Mouse (Mus musculus): ENCODE measurements around the gene Dusp7.

The Dusp7 gene

DNA sequence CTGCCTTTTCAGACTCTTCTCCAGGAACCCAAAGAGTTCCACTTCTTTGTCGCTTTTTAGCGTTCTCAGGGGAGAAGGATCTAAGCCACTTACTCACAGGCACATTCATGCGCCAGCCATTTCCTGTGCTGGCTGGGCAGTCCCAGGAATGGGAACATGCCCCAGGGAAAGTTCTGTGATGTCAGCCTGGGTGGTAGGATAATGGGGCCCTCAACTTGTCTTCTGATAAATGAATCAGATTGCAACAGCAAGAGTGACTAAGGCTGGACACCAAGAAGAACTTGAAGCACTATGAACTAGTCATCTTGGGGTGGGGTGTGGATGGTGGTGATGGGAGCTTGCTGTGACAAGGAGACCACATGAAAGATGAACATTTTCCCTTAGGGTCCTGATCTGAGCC lies 9.6 kb downstream of the Dusp7 start:
- DNase-seq (ENCODE audit: extremely low read depth, insufficient read length, low spot score) = peak; percentile 76

DNA sequence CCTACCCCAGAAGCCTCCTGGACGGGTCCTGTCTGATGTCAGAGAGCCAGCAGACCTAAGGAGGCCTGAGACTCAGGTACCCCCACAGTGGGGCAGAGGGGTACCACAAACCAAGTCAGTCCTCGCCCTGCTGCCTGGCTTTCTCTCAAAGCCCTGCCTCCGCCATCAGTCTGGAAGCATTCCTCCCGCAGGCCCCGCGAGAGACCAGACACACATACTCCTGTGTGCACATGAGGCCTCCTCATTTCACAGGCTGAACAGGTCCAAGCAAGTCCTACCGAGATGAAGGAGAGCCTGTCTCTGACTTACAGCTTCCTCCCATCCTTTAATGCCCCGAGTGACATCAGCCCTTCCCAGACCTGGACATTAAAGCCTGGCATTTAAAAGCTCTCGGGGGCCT lies 10.3 kb downstream of the Dusp7 start:
- DNase-seq (ENCODE audit: extremely low read depth, insufficient read length, low spot score) = no peak

DNA sequence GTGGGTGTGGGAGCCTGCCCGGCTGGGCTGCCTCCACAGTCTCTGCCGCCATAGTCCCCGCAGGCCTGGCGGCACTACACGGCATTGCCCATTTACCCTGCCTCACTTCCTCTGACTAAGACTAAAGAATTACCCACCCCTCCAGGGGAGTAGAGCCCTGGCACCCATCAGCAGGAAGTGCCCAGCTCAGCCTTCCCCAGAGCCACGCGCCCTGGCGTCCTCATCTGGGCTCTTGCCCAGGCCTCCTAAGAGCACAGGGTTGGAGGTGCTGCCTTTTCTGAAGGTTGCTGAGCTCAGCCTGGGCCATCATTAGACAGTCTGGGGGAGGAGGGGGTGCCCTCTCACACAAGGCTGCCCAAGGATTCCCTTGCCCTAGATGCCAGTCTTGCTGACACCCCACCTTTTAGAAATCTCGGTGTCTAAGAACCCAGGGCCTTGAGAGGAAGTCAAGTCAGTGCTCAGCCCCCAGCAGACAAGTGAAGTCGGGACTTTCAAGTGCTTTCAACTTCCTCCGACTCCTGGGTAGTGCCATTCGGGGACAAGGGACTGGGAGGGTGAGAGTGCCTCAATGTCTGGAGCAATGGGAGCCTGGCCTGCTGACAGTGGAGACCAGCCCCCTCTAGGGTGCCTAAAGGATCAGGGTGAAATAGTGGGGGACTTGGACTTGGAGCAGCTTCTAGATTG lies 17.9 kb downstream of the Dusp7 start:
- DNase-seq (ENCODE audit: extremely low read depth, insufficient read length, low spot score) = no peak

DNA sequence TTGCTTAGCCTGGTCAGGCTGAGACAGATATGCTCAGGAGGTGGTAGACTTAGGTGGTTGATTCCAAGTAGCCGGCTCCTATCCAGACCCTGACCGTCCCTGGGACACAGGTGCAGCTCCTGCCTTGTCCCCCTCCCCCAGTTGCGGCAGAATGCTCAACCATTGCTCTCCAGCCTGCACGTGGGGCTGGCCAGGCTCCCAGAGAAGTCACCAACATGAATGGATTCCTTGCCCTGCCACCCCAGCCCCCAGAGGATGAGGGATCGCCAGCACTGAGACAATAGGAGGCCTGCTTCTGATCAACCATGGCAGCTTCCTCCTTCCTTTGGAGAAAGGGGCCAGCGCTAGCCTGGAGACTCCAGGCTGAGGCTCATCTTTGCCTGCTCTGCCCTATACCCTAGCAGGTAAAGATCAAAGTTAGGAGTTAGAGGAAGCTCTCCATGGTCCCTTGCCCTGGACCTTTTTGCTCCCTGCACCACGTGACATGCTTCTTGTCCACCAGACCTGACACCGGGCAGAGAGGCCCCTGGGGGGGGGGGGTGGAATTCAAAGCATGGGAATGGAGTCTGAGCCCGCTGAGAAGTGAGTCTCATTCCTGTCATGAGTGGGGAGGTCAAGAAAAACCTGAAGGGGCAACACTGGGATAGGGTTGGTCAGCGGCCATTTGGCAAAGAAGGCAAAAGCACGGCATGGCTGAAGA lies 24.5 kb downstream of the Dusp7 start:
- DNase-seq (ENCODE audit: extremely low read depth, insufficient read length, low spot score) = no peak

DNA sequence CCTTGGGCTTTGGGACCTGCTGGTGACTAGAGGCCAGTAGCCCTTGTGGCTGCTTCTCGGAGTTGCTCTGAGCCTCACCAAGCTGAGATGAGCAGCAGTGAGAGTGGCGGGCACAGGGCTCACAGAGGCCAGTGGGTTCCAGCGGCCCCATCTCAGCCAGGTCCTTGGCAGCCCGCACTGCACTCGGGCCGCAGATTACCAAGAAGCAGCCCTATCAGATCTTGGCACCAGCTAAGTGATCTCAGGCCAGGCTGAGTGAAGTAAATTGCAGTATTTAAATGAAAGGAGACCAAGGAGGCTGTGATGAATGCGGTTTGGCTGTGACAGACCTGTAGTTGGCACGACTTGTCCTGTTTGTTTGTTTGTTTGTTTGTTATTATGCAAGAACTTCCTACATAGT lies 25.1 kb downstream of the Dusp7 start:
- DNase-seq (ENCODE audit: extremely low read depth, insufficient read length, low spot score) = peak; percentile 53

DNA sequence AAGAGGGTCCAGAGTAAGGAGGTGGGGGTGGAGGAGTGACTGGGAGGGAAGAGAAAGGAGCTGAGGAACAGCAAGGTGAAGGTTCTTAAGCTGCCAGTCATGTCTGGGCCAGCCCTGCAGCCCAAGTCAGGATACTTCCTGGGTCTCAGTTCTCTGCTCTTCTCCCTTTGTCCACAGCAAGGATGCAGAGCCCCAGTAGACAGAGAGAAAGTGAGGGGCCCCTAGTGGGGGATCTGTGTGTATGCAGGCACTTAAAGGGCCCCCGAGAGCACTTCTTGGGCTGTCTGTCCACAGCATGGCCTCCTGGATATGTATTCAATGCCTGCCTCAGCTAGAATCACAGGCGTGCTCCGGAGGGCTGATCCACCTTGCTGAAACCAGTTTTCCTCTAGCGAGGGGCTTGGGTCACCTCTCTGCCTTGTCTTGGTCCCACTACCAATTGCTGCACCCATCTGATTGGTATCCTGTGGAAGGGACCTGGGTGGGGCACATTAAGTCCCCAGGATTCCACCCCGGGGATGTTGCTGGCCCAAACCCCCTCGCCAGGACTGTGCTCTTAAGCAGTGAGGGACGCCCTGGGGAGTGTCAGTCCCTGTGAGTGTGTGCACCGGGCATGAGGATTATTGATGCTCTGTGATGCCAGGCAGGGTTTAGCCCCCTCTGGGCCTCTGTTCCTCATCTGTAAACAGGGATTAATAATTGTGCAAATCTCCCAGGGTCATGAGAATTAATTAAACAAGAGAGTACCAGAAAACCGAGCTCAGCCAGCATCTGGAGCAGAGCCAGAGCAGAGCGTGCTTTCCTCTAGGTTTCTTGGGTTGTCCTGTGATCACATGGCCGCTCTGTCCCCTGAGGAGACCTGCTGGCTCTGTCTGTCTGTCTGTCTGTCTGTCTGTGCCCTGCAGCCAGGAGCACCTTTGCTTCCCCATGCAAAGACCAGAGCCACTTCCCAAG lies 26.5 kb downstream of the Dusp7 start:
- DNase-seq (ENCODE audit: extremely low read depth, insufficient read length, low spot score) = no peak

DNA sequence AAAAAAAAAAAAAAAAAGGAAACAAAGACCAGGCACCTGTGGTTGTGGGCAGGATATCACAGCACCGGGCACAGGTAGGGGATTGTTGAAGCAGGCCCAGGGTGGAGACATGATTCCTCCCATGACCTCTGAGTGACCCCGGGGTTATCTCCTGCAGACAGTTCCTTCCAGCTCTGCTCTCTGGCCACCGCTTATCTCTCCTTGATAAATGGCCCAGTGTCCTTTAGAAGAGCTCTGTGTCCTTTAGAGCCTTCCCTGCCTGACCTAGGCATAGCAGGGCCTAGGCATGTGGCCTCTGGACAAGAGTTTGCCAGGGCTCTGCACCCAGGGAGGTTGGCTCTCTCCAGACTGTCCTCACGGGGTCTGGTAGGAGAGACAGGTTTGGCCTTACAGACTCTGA lies 29.3 kb downstream of the Dusp7 start:
- DNase-seq (ENCODE audit: extremely low read depth, insufficient read length, low spot score) = no peak

DNA sequence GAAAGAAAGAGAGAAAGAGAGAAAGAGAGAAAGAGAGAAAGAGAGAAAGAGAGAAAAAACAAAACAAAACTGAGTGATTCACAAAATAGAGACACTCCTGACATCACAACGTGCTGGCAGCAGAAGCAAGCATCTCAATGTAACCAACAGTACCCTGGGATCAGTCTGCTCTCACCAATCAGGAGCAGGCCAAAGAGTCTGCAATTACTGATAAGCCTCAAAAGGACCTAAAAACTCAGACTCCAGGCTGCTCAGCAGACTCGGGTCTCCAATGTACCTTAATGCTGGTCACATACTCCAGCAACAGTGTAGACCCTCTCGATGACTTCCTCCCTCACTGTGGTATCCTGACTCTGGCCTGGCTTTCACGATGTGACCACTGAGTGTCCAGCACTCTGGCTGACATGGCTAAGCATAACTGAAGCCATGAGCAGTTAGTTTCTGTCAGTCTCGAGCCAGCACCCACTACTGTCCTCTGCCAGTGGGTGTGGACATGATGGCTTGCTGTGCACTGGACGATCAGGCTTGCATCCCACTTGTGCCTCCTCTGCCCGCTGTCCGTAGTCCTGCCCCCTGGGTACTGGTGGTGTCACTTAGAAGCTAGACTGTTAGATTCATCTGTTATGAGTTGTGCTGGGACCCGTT lies 30.4 kb downstream of the Dusp7 start:
- no peak for DNase-seq (ENCODE audit: extremely low read depth, insufficient read length, low spot score)

DNA sequence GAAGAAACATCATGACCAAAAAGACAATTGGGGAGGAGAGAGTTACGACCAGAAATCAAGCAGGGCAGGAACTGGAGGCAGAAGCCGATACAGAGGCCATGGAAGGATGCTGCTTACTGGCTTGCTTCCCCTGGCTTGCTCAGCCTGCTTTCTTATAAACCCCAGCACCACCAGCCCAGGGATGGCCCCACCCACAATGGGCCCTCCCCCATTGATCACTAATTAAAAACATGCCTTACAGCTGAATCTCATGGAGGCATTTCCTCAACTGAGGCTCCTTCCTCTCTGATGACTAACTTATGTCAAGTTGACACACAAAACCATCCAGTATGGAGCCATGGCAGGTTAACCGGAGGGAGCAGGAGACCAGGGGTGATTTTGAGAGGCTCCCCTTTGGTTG lies 31.4 kb downstream of the Dusp7 start:
- DNase-seq (ENCODE audit: extremely low read depth, insufficient read length, low spot score) = no peak

DNA sequence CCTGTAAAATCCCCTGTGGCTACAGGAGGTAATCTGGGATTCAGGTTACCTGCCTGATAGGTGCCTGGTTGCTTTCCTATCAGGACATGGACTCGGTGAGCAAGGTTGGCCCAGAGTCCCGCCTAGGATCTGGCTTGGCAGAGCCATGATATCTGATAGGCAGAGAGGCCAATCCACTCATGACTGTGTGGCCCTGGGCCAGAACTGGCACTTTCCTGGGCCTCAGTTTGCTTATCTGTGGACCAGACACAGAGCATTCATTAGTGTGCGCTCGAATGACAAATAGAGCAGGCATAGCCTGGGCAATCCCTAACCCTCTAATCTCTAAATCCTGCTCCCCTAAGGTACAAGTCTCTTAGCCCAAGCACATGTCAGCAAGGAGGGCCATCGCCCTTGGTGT lies 33.7 kb downstream of the Dusp7 start:
- no peak for DNase-seq (ENCODE audit: extremely low read depth, insufficient read length, low spot score)

DNA sequence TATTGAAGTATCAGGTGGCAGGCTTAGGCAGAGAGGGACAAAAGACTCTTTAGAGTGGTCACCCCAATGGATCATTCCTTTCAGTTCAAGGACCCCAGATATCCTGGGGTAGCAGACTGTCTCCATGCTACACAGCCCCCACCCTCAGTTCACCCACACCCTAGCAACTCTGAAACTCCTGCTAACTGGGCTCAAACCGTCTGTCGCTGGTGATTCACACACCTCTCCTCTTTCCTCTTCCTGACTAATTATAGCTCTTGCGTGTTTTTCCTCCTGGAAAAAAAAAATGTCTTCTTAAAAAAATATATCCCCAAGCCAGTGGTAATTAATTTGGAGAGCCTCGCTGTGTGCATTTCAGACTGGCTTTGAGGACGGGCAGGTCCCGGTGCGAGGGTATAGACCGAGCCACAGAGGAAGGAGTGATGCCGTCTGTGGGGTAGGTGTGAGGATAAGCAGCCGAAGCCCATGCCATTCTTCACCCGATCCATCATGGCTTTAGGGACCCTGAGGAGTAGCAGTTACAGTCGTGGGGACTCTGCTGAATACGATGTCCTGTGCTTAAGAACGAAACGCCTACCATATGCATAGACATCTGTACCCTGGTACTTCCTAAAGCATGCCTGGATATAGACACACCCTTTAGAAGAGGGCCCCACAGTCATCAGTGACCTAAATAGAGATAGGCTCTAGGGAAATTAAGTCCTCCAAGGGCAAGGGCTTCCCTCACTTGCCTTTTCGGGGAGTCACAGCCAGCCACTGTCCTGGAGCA lies 34.4 kb downstream of the Dusp7 start:
- no peak for DNase-seq (ENCODE audit: extremely low read depth, insufficient read length, low spot score)

DNA sequence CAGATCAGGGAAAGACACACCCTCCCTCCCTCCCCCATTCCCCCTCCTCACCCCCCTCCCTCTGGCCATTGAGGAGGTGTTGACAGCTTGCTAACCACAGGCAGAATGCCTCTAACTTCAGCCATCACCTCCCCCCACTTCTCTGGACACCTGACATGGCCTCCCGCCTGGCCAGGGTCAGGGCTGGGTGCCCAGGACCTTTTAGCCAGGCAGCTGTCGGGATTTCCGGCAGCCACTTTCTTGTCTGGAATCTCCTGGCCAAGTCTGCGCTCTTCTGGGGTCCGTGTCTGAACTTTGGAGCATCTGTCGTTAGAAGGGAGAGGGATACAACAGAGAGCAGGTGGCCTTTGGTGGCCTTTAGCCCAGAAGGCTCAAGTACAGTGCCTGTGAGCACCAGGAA lies 36.8 kb downstream of the Dusp7 start:
- peak; percentile 89 for DNase-seq (ENCODE audit: extremely low read depth, insufficient read length, low spot score)

DNA sequence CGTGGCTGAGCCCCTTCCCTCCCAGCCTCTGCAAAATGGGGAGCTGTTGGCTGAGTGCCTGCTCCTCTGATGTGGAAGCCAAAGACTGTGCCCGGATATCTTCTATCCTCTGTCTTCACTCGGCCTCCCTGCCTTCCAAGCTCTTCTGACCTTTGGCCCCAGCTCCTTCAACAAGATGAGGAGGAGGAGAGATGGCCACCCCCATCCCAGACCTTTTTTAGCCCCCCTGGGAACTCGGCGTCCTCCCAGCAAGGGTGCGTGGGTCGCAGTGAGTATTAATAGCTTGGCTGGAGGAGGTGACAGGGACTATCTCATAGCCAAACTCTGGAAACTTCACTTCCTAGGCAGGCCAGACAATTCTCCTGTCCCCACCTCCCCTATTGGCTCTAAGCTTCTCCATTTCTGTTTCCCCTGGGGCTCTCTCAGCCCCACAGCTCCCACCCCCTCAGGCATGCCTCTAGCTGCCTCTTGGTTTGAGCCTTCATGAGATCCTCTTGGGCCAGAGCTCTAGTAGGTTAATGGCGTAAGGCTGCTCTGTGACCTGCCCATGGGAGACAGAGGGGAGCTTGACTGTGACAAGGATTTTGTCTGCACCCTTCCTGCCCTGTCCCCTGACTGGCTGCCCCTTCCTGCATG lies 38.1 kb downstream of the Dusp7 start:
- DNase-seq (ENCODE audit: extremely low read depth, insufficient read length, low spot score) = no peak

DNA sequence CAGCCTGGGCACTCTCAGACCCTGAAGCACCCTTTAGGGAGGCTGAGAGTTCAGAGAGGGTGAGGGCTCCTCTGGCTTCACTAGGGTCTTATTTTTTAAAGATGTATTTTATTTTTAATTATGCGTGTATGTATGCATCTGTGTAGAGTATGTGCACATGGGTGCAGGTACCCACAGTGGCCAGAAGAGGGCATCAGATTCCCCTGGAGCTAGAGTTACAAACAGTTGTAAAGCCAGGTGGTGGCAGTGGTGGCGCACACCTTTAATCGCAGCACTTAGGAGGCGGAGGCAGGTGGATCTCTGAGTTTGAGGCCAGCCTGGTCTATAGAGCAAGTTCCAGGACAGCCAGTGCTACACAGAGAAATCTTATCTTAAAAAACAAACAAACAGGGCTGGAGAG lies 40.7 kb downstream of the Dusp7 start:
- DNase-seq (ENCODE audit: extremely low read depth, insufficient read length, low spot score) = no peak

DNA sequence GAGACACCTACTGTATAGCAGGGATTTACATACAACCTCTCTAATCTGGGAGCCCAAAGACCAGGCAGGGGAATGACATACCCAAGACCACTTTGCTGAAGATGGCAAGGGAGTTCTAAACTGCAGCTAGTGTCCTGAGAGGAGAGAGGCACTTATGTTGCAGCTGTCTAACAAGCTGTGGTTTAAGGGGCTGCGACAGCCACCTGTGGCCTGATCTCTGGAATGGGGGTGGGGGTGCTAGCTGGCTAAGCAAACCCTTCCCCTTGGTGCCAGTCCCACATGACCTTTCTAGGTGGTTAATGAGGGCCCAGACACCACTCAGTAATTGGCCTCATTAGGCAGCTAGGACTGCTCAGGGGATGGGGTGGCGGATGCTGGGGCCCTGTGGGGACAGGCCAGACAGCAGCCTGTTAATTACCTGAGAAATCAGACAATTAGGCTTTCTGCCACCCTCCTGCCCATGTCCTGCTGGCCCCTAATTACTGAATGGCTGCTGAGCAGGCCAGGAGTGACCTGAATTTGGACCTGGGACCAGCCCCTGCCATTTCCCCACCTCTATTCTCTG lies 41.7 kb downstream of the Dusp7 start:
- DNase-seq (ENCODE audit: extremely low read depth, insufficient read length, low spot score) = no peak

DNA sequence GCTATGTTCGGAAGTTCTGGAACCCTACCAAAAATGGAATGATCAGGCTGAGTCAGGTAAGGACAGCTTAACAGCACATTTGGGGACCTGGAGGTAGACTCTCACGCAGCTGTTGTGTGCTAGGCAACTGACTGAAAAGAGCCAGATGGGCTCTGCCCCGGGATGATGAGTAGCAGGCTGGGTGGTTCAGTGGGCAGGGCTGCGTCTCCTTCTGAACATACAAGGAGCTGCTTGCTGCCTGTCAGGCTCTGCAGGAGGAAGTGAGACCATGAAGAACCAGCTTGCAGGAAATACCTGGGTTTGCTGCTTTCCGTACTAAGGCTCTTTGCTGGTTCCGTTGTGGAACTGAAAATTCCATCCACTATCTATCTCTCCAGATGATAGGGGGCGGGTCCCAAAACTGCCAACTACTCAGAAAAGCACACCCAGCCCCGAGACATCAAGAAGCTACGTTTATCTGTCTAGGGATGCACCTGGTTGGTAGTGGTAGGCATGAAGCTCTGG lies 42.7 kb downstream of the Dusp7 start:
- no peak for DNase-seq (ENCODE audit: extremely low read depth, insufficient read length, low spot score)

DNA sequence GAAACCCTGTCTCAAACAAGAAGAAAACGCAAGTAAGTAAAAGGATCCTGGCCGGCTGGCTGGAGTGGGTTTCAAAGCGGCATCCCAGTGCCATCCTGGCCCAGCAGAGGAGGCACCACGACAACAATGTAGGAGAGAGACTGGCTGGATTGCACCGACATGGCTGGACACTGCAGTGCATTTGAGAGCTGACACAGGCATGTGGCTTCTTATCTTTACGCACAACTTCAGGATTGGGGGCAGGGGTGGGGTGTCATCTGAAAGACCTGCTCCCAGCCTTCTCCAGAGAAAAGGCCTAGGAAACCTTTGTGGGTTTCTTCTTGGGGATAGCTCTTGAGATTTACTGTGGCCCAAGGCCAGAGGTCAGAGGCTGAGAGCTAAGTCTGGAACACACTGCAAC lies 43.3 kb downstream of the Dusp7 start:
- DNase-seq (ENCODE audit: extremely low read depth, insufficient read length, low spot score) = no peak

DNA sequence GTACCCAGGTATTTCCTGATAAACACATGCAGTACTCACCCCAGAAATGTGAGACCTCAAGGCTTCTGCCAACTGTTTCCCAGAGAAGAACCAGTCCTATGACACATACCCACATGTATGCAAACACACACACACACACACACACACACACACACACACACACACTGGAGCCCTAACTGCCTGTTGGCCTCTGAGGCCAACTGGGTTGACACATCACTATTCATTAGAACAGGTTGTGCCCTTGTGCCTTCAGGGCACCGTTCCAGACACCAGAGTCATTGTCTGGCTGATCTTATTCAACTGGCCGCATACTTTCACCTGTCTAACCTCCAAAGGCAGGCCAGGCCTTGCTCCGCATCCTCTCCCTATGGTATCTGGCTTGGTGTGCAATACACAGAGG lies 43.8 kb downstream of the Dusp7 start:
- DNase-seq (ENCODE audit: extremely low read depth, insufficient read length, low spot score) = no peak

DNA sequence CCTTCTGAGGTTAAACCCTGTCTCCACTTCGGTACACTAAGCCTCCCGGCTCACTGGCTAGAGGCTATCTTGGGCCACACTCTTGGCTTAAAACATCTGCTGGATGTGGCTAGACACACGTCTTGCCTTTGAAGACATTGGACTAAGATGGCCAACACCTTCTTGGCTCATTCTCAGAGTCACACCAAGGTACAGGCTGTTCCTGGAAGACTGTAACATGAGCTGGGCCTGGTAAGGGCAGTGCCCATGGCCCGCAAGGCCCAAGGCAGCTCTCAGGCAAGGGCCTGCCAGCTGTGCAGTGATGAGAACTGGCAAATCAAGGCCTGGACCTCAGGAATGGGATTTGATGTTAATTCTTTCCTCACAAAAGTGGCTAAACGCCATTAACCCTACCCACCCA lies 45.2 kb downstream of the Dusp7 start:
- no peak for DNase-seq (ENCODE audit: extremely low read depth, insufficient read length, low spot score)
